Mouse (Mus musculus) forebrain, embryonic 14.5 days (tissue): ENCODE measurements around the gene Srpk1. TPM values are rescaled to one million over a fixed set of nuclear protein-coding genes. Genes with fewer than 3 reads are reported as not detected.
"Not testable (repeated sequence)": the region's sequence is repeated elsewhere in the genome, so short reads cannot be mapped to it uniquely, and the experiment has no call there.

Experiments used
- ATAC-seq: fragments of 200-750 bp; cut with Nextera tagmentation; 2 replicates; pipeline ENCODE4 v1.8.0; 2017; ENCODE audit warnings: mild to moderate bottlenecking, moderate library complexity
- DNase-seq: peaks from one replicate; pipeline ENCODE4 v3.0.0-alpha.2; 2015; ENCODE audit warnings: low spot score
- H3K27ac ChIP-seq: fragments of 300-500 bp; sonication (generic); 2 replicates; pipeline ENCODE4 v1.5.1; 2014; ENCODE audit warnings: low read depth, mild to moderate bottlenecking, control low read depth, low read length, moderate library complexity
- H3K27me3 ChIP-seq: fragments of 300-500 bp; sonication (generic); replicated peaks from 2 replicates; pipeline ENCODE4 v1.6.1; 2014; ENCODE audit warnings: low read length, control low read depth, mixed read lengths; ENCODE audit not compliant: control insufficient read depth, insufficient read depth
- H3K36me3 ChIP-seq: fragments of 300-500 bp; sonication (generic); 2 replicates; pipeline ENCODE4 v1.6.1; 2014; ENCODE audit warnings: low read length, control low read depth; ENCODE audit not compliant: control insufficient read depth, insufficient read depth
- H3K4me1 ChIP-seq: fragments of 300-500 bp; sonication (generic); 2 replicates; pipeline ENCODE4 v1.6.1; 2014; ENCODE audit warnings: antibody characterized with exemption, low read length, control low read depth; ENCODE audit not compliant: control insufficient read depth, insufficient read depth
- H3K4me2 ChIP-seq: fragments of 300-500 bp; sonication (generic); 2 replicates; pipeline ENCODE4 v1.6.1; 2014; ENCODE audit warnings: mild to moderate bottlenecking, control low read depth, low read length
- H3K4me3 ChIP-seq: fragments of 300-500 bp; sonication (generic); 2 replicates; pipeline ENCODE4 v1.5.1; 2014; ENCODE audit warnings: low read depth, low read length, control low read depth
- H3K9ac ChIP-seq: fragments of 300-500 bp; sonication (generic); 2 replicates; pipeline ENCODE4 v1.6.1; 2014; ENCODE audit warnings: mild to moderate bottlenecking, low read length, control low read depth, moderate library complexity
- H3K9me3 ChIP-seq: fragments of 300-500 bp; sonication (generic); replicated peaks from 2 replicates; pipeline ENCODE4 v1.6.1; 2016; ENCODE audit warnings: low read length, control low read depth, mixed read lengths; ENCODE audit not compliant: control insufficient read depth
- WGBS: fragments of 180-500 bp; shearing (Covaris S2); extraction: QIAGEN DNeasy Blood & Tissue Kit; methylation state at CpG from one replicate; pipeline ENCODE4 v1.1.7; 2014; 5-methylcytosine and 5-hydroxymethylcytosine counted together
- microRNA-seq: library from miRNA; unstranded; fragments of <30 nt; microRNA quantifications from one replicate; pipeline ENCODE4, GENCODE M21; 2016
- polyA plus RNA-seq: library from polyadenylated mRNA; unstranded; fragments of >200 nt; fragmentation: Nextera tagmentation; extraction: Ambion mirVana; gene quantifications from 2 replicates; pipeline ENCODE4 v1.2.1, GENCODE M21; 2014

The Srpk1 gene
- polyA plus RNA-seq, 1 experiment from 2014 or later, result 126 TPM

DNA sequence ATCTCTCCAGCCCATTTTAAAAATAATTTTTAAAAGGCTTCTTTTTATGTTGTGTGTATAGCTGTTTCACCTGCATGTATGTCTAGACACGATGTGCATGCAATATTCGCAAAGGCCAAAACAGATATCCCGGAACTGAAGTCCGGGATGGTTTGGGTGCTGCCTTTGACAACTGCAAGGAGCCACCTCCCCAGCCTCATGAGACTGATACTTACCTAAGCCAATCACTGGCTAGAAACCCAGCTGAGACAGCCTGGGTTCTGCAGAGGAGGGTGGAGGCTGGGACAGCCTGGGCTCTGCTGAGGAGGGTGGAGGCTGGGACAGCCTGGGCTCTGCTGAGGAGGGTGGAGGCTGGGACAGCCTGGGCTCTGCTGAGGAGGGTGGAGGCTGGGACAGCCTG is 68.5 kb downstream of the Srpk1 start:
- H3K9me3 ChIP-seq, result not testable (repeated sequence)

DNA sequence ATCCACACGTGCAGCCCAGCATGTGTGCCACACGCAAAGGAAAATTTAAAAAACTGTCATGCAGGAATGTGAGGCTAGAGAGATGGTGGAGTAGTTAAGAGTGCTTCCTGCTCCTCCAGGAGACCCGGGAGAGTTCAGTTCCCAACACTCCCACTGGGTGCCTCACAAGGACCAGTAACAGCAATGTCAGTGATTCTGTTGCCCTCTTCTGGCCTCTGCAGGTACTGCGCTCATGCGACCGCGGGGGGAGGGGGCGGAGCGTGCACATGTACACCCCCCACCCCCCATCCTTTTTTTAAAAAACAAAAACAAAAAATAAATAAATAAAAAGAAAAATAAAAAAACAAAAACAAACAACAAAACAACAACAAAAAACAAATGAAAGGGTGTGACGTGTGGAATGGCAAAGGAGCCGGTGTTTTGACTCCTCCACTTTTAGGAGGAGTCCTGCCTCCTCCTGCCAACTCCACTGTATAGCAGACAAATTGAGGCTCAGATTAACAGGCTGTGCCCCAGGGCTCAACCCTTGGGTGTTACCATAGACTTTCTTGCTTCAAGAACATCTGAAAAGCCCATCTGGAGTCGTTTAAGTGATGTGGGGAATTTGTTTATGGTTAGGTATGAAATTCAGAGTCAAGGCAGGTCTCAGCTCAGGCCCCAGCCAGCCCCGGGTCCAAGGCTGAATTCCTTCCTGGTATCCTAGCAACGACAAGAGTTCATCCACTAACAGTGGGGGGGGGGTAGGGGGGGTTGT is 69.3 kb downstream of the Srpk1 start:
- no peaks in the 10 kb centered on the region for H3K27me3 ChIP-seq
- ATAC-seq, result peak; percentile 50; the same call in 1 of the 2 replicates
- no peak overlapping the region for H3K27ac ChIP-seq
- H3K4me3 ChIP-seq, result no peak overlapping the region
- WGBS, result 4% methylated on average over 14 of the region's 14 CpGs
- H3K9ac ChIP-seq, result no peak overlapping the region
- no peak overlapping the region for H3K4me2 ChIP-seq
- no peaks in the 10 kb centered on the region for H3K9me3 ChIP-seq
- peak; percentile 71 for DNase-seq
- no peaks in the 10 kb centered on the region for H3K36me3 ChIP-seq
- H3K4me1 ChIP-seq, result no peaks in the 10 kb centered on the region; the same call in 1 of the 2 replicates

More for the DNA sequence above, 68.5 kb downstream of the Srpk1 start:
- not testable (repeated sequence) for H3K27me3 ChIP-seq, ATAC-seq, H3K9ac ChIP-seq, H3K4me2 ChIP-seq, H3K27ac ChIP-seq, DNase-seq, H3K36me3 ChIP-seq, H3K4me1 ChIP-seq, H3K4me3 ChIP-seq
- WGBS, result 95% methylated on average over 4 of the region's 4 CpGs

DNA sequence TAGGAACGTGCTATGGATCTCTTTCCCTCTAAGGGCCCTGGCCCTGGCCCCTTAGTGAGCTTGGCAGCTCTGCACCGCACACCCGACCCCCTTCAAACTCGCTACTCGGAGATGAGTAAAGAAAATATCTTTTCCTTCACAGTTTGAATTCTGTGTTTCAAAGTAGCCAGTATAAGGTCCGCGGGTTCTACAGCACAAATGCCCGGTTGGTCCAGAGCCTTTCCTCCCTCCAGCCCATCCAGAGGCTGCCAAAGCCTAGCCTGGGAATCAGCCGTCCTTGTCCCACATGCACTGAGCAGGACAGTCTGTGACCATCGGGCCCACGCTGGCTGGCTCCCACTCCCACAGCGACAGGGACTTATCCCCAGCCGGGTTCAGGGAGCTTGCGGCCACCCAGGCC is 73.4 kb downstream of the Srpk1 start, which contains the start of gene Clpsl2:
TSS of gene Clpsl2 (plus strand) at position 301 of the 400 bp plus-strand sequence.
- no peak for DNase-seq
- no peak within 1 kb of the TSS for H3K4me2 ChIP-seq
- 76% methylated on average over 14 of the region's 14 CpGs for WGBS
- ATAC-seq, result no peak
- no peaks in the 10 kb centered on the region for H3K27me3 ChIP-seq
- no peak within 1 kb of the TSS for H3K9ac ChIP-seq
- no peaks in the 10 kb centered on the region for H3K9me3 ChIP-seq
- no peaks in the 10 kb centered on the region for H3K4me1 ChIP-seq
- H3K4me3 ChIP-seq, result no peak within 1 kb of the TSS
- H3K36me3 ChIP-seq, result no peaks in the 10 kb centered on the region
- H3K27ac ChIP-seq, result no peak within 1 kb of the TSS

DNA sequence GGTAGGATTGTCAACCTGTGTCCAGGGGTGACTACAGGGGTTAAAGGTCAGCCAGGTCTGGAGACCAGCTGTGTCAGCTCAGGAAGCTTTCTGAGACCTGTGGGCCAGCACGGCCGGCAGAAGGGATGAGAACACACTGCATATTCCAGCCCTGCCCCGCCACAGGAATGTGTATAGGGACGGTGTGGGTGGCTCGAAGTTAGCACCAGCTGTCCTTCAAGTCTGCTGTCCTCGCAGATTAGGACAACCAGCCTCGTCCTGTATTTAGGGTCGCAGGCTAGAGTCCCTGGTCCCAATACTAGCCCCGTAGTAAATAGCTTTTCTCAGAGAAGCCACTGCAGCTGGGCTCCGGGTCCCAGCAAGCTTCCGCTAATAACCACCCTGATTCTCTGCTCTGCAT is 74.0 kb downstream of the Srpk1 start:
- H3K4me2 ChIP-seq, result no peak overlapping the region
- H3K4me1 ChIP-seq, result no peaks in the 10 kb centered on the region
- ATAC-seq, result no peak
- H3K9ac ChIP-seq, result no peak overlapping the region
- H3K36me3 ChIP-seq, result no peaks in the 10 kb centered on the region
- no peaks in the 10 kb centered on the region for H3K27me3 ChIP-seq
- H3K4me3 ChIP-seq, result no peak overlapping the region
- DNase-seq, result no peak
- H3K27ac ChIP-seq, result no peak overlapping the region
- 75% methylated on average over 11 of the region's 11 CpGs for WGBS
- no peaks in the 10 kb centered on the region for H3K9me3 ChIP-seq

DNA sequence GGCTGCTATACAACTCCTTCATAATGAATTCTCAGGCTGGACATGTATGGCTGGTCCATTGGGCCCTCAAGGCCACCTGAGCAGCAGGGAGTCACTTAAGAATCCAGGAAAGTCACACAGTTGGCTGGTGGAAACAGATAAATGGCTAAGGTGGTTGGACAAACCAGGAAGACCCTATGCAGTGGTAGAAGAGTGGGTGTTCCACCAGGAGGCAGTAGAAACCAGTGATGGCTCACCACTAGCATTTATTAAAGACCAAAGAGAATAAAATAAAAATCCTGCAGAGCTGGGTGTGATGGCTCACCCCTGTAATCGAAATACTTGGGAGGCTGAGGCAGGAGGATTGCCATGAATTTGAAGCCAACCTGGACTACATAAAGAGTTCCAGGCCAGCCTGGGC is 75.6 kb downstream of the Srpk1 start:
- ATAC-seq, result no peak
- no peaks in the 10 kb centered on the region for H3K9me3 ChIP-seq
- H3K27me3 ChIP-seq, result no peaks in the 10 kb centered on the region
- no peak overlapping the region for H3K9ac ChIP-seq
- no peak overlapping the region for H3K4me2 ChIP-seq
- no peak overlapping the region for H3K27ac ChIP-seq
- H3K36me3 ChIP-seq, result no peaks in the 10 kb centered on the region
- 95% methylated on average over 1 of the region's 1 CpGs for WGBS
- H3K4me3 ChIP-seq, result no peak overlapping the region
- DNase-seq, result no peak
- no peaks in the 10 kb centered on the region for H3K4me1 ChIP-seq

DNA sequence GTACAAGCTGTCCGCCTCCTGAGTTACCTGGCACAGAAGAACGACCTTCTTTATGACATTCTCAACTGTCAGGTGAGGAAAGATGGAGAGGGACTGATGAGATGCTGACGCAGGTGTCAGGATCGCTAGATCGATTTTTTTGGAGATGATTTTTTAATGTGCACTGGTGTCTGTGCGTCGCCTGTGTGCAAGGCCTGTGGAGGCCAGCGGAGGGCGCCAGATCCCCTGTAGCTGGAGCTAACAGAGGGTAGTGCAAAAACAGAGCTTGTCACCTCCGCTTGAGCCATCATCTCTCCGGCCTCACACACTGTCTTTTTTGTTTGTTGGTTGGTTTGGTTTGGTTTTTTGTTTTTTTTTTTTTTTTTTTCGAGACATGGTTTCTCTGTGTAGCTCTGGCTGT is 84.6 kb downstream of the Srpk1 start:
- Histone ChIP-seq H3K27ac (no peak overlapping the region), H3K27me3 (no peaks in the 10 kb centered on the region), H3K9me3 (0 out of 2 replicates have a peak, but pooled peaks cover 7% of the 10 kb centered on the region), H3K4me3 (no peak overlapping the region), H3K4me2 (no peak overlapping the region), H3K9ac (no peak overlapping the region), H3K36me3 (no peaks in the 10 kb centered on the region), H3K4me1 (no peaks in the 10 kb centered on the region)
- WGBS, result 50% methylated on average over 12 of the region's 12 CpGs
- ATAC-seq, result no peak
- DNase-seq, result no peak

Small RNAs within 50 kb of the gene (microRNA-seq; reads per million reads assigned to microRNA genes)
- gene Mir6969, result not detected

Other genes starting within 250 kb of the Srpk1 start
- 11.7 and 11.9 TPM in 2 replicates for gene Fkbp5, start 105.2 kb downstream of the Srpk1 start, polyA plus RNA-seq
- gene Armc12, start 91.9 kb downstream of the Srpk1 start, polyA plus RNA-seq, result not detected in 2 replicates
- not detected in 2 replicates for gene Clpsl2, start 73.3 kb downstream of the Srpk1 start, polyA plus RNA-seq
- gene Clps, start 61.9 kb downstream of the Srpk1 start, polyA plus RNA-seq, result not detected in 2 replicates
- 3.9 and 4.5 TPM in 2 replicates for gene Lhfpl5, start 47.1 kb downstream of the Srpk1 start, polyA plus RNA-seq
- 0.88 and 1.3 TPM in 2 replicates for gene Slc26a8, start 67.5 kb upstream of the Srpk1 start, polyA plus RNA-seq
- gene Mapk14, start 68.6 kb upstream of the Srpk1 start, polyA plus RNA-seq, result 26.5 and 27.2 TPM in 2 replicates
- 0.52 and 0.61 TPM in 2 replicates for gene AC170998.1, start 103.4 kb upstream of the Srpk1 start, polyA plus RNA-seq
- 0.57 and 0.67 TPM in 2 replicates for gene Mapk13, start 146.6 kb upstream of the Srpk1 start, polyA plus RNA-seq
- gene Brpf3, start 178.4 kb upstream of the Srpk1 start, polyA plus RNA-seq, result 5.0 and 5.4 TPM in 2 replicates
- not detected in 2 replicates for gene Pnpla1, start 235.7 kb upstream of the Srpk1 start, polyA plus RNA-seq